Mouse (Mus musculus): ENCODE measurements around the gene Gdpd1. TPM values are rescaled to one million over a fixed set of nuclear protein-coding genes. Genes with fewer than 3 reads are reported as not detected.

Gdpd1 gene
- polyA plus RNA-seq, 1 experiment from 2014 or later: 157 TPM

DNA sequence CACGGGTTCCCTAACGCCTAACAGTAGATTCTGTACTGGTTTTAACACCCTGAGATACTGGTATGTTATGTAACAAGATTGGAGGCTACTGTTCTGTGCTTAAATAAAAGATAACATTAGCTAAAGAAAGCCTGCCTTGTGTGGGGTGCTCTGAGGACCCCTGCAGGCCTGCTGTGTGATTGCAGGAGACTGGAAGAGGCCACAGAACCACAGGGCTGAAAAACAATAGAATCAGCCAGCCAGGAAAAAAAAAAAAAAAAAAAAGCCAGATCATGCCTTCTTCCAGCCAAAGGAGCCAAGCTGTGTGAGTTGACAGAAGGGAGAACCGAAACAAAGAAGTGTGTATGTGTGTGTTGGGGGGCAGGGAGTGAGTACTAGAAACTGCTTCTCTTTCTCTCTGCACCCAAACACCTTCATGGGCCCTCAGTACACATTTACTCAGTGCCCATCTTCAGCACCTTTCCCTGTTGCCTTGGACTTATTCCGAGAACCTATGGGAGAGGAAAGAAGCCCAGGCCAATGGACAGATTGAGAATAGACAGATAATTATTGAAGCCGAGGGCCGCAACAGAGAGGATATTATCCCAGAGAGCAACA lies 78.1 kb downstream of the Gdpd1 start:
- Histone ChIP-seq H3K4me3 (replicated peaks; ENCODE audit: low read length) (no peak overlapping the region), H3K4me1 (replicated peaks; ENCODE audit: control insufficient read depth, insufficient read depth, low read length) (peaks cover 19% of the 10 kb centered on the region), H3K27ac (peak overlapping the region; percentile 34; the same call in 1 of the 2 replicates), H3K27me3 (ENCODE audit: control insufficient read depth, insufficient read depth, low read length) (no peaks in the 10 kb centered on the region), H3K36me3 (replicated peaks; ENCODE audit: control insufficient read depth, insufficient read depth) (no peaks in the 10 kb centered on the region), H3K9ac (no peak overlapping the region), H3K9me3 (ENCODE audit: control insufficient read depth, low read length) (no peaks in the 10 kb centered on the region), H3K4me2 (replicated peaks) (no peak overlapping the region)
- ATAC-seq (ENCODE audit: low FRiP score) (no peak), DNase-seq (ENCODE audit: low spot score) (peak; percentile 80)
- WGBS: 25% methylated on average over 6 of the region's 6 CpGs

DNA sequence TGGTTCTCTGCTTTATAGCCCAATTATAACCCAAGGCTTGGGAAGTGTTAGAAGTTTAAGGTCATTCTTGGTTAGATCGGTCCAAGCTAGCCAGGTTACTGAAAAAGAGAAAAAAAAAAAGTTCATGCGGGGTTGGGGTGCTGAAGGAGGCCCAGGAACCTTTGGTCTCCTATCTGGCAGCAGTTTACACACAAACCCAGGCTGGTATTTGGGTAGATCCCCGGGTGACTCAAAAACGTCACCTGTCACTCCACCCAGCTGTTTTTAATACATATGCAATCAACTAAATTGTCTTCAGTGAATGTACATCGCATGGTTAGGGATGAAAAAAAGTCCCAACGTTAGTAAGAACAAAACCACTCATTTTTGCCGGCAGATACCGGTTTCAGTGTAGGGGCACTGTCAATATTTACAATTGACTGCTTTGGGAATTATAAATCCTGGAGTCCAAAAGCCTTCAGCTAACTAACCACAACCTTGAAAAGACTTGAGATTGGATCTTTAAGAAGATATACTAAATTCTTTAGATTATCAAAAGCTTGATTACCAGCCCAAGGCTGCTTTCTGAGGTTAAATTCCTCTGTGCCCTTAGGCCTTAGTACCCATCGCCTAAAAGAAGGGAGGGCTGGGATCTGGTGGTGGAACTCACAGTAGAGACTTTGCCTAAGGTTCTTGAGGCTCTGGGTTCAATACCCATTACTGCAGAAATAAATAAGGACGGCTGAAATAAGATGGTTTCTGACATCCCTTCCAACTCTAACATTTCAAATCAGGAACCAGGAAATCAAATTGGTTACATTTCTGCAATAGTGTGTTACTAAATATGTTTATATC lies 78.9 kb downstream of the Gdpd1 start:
- WGBS: 46% methylated on average over 10 of the region's 10 CpGs
- H3K27ac ChIP-seq: no peak overlapping the region
- no peaks in the 10 kb centered on the region for H3K9me3 ChIP-seq (ENCODE audit: control insufficient read depth, low read length)
- H3K4me3 ChIP-seq (replicated peaks; ENCODE audit: low read length): no peak overlapping the region
- ATAC-seq (ENCODE audit: low FRiP score) (no peak), DNase-seq (ENCODE audit: low spot score) (no peak)
- no peaks in the 10 kb centered on the region for H3K36me3 ChIP-seq (replicated peaks; ENCODE audit: control insufficient read depth, insufficient read depth)
- H3K9ac ChIP-seq: no peak overlapping the region
- H3K4me2 ChIP-seq (replicated peaks): no peak overlapping the region
- H3K4me1 ChIP-seq (replicated peaks; ENCODE audit: control insufficient read depth, insufficient read depth, low read length): peaks cover 26% of the 10 kb centered on the region
- no peaks in the 10 kb centered on the region for H3K27me3 ChIP-seq (ENCODE audit: control insufficient read depth, insufficient read depth, low read length)

DNA sequence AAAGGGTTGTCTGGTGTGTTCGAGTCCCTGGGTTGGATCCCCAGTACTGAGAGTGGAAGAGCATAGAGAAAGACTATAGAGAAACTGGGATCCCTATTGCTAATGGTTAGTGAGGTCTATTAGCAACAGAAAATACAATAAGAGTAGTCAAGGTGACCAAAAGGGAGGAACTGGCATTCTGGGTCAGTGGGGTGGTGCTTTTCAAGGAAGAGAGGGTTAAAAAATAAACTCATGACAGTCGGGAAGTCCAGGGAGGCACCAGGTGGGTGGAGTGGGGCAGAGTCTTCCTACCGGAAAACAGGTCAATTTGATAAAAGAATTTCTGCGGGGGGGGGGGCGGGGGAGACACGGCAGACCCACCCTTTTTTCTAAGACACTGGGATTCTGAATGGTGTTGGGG lies 79.5 kb downstream of the Gdpd1 start:
- ATAC-seq (ENCODE audit: low FRiP score) (no peak), DNase-seq (ENCODE audit: low spot score) (no peak)
- peak overlapping the region; percentile 37; the same call in 1 of the 2 replicates for H3K9ac ChIP-seq
- peak overlapping the region; percentile 90; the same call in 1 of the 2 replicates for H3K4me3 ChIP-seq (replicated peaks; ENCODE audit: low read length)
- H3K4me2 ChIP-seq (replicated peaks): peak overlapping the region; percentile 82
- H3K27me3 ChIP-seq (ENCODE audit: control insufficient read depth, insufficient read depth, low read length): no peaks in the 10 kb centered on the region
- no peaks in the 10 kb centered on the region for H3K9me3 ChIP-seq (ENCODE audit: control insufficient read depth, low read length)
- peaks cover 33% of the 10 kb centered on the region for H3K4me1 ChIP-seq (replicated peaks; ENCODE audit: control insufficient read depth, insufficient read depth, low read length)
- WGBS: 12% methylated on average over 6 of the region's 6 CpGs
- no peaks in the 10 kb centered on the region for H3K36me3 ChIP-seq (replicated peaks; ENCODE audit: control insufficient read depth, insufficient read depth)
- peak overlapping the region; percentile 38; the same call in 1 of the 2 replicates for H3K27ac ChIP-seq

GRCm38 (mm10) chr11:86993041-86994037 lies 80.5 kb downstream of the Gdpd1 start, which contains the start of gene Ypel2:
Gene Ypel2, minus strand, starts transcription at chr11:86993707.
- peak within 1 kb of the TSS; percentile 90 for H3K4me3 ChIP-seq (replicated peaks; ENCODE audit: low read length)
- H3K27ac ChIP-seq: peak within 1 kb of the TSS; percentile 91
- H3K36me3 ChIP-seq (replicated peaks; ENCODE audit: control insufficient read depth, insufficient read depth): no peaks in the 10 kb centered on the region
- ATAC-seq (ENCODE audit: low FRiP score): peak; percentile 100
- H3K27me3 ChIP-seq (ENCODE audit: control insufficient read depth, insufficient read depth, low read length): no peaks in the 10 kb centered on the region
- H3K9me3 ChIP-seq (ENCODE audit: control insufficient read depth, low read length): no peaks in the 10 kb centered on the region
- H3K4me1 ChIP-seq (replicated peaks; ENCODE audit: control insufficient read depth, insufficient read depth, low read length): peaks cover 40% of the 10 kb centered on the region
- peak within 1 kb of the TSS; percentile 72 for H3K9ac ChIP-seq
- peak within 1 kb of the TSS; percentile 82 for H3K4me2 ChIP-seq (replicated peaks)
- WGBS: under 1% methylated on average over 86 of the region's 96 CpGs
- peak; percentile 94 for DNase-seq (ENCODE audit: low spot score)

- Histone ChIP-seq H3K27me3 (ENCODE audit: control insufficient read depth, insufficient read depth, low read length) (no peaks in the 10 kb centered on the region), H3K9me3 (ENCODE audit: control insufficient read depth, low read length) (no peaks in the 10 kb centered on the region), H3K9ac (peak overlapping the region; percentile 72), H3K4me2 (replicated peaks) (peak overlapping the region; percentile 82), H3K4me1 (replicated peaks; ENCODE audit: control insufficient read depth, insufficient read depth, low read length) (peaks cover 45% of the 10 kb centered on the region), H3K36me3 (replicated peaks; ENCODE audit: control insufficient read depth, insufficient read depth) (no peaks in the 10 kb centered on the region), H3K4me3 (replicated peaks; ENCODE audit: low read length) (peak overlapping the region; percentile 90), H3K27ac (peak overlapping the region; percentile 91)
- 1% methylated on average over 13 of the region's 13 CpGs for WGBS
- no peak for ATAC-seq (ENCODE audit: low FRiP score)
- no peak for DNase-seq (ENCODE audit: low spot score)
Measured at GRCm38 (mm10) chr11:86992461-86992988, 81.3 kb downstream of the Gdpd1 start.

- 87% methylated on average over 4 of the region's 4 CpGs for WGBS
- peaks cover 46% of the 10 kb centered on the region for H3K4me1 ChIP-seq (replicated peaks; ENCODE audit: control insufficient read depth, insufficient read depth, low read length)
- no peak overlapping the region for H3K27ac ChIP-seq
- H3K4me3 ChIP-seq (replicated peaks; ENCODE audit: low read length): peak overlapping the region; percentile 90; the same call in 1 of the 2 replicates
- no peaks in the 10 kb centered on the region for H3K36me3 ChIP-seq (replicated peaks; ENCODE audit: control insufficient read depth, insufficient read depth)
- no peaks in the 10 kb centered on the region for H3K27me3 ChIP-seq (ENCODE audit: control insufficient read depth, insufficient read depth, low read length)
- no peak for ATAC-seq (ENCODE audit: low FRiP score)
- H3K9ac ChIP-seq: peak overlapping the region; percentile 72; the same call in 1 of the 2 replicates
- DNase-seq (ENCODE audit: low spot score): no peak
- H3K9me3 ChIP-seq (ENCODE audit: control insufficient read depth, low read length): no peaks in the 10 kb centered on the region
- peak overlapping the region; percentile 82 for H3K4me2 ChIP-seq (replicated peaks)
Measured at GRCm38 (mm10) chr11:86991241-86991640, 82.6 kb downstream of the Gdpd1 start.

- peak overlapping the region; percentile 36 for H3K4me2 ChIP-seq (replicated peaks)
- H3K27ac ChIP-seq: peak overlapping the region; percentile 66
- no peaks in the 10 kb centered on the region for H3K9me3 ChIP-seq (ENCODE audit: control insufficient read depth, low read length)
- H3K36me3 ChIP-seq (replicated peaks; ENCODE audit: control insufficient read depth, insufficient read depth): no peaks in the 10 kb centered on the region
- ATAC-seq (ENCODE audit: low FRiP score) (no peak), DNase-seq (ENCODE audit: low spot score) (no peak)
- H3K4me3 ChIP-seq (replicated peaks; ENCODE audit: low read length): no peak overlapping the region
- no peaks in the 10 kb centered on the region for H3K27me3 ChIP-seq (ENCODE audit: control insufficient read depth, insufficient read depth, low read length)
- peaks cover 46% of the 10 kb centered on the region for H3K4me1 ChIP-seq (replicated peaks; ENCODE audit: control insufficient read depth, insufficient read depth, low read length)
- 19% methylated on average over 3 of the region's 3 CpGs for WGBS
- peak overlapping the region; percentile 39 for H3K9ac ChIP-seq
Measured at GRCm38 (mm10) chr11:86990309-86990708, 83.6 kb downstream of the Gdpd1 start.

DNA sequence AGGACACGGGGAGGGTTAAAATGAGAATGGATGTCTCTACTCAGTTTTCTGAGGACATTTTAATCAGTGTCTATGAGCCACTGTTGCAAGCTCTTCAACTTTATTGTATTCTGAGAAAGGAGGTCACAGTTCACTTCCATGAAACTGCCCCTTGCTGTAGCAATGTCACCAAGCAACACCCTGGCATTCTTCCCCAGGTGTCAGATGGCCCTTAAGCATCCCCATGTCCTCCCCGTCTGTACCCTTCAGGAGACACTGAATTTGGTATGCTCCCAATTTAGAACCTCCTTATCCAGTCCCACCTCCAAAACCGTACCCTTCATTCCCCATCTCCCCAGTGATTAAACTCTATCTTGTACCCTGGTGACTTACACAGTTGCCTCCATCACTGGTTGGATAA lies 88.9 kb downstream of the Gdpd1 start:
- ATAC-seq (ENCODE audit: low FRiP score) (no peak), DNase-seq (ENCODE audit: low spot score) (no peak)
- Histone ChIP-seq H3K9me3 (ENCODE audit: control insufficient read depth, low read length) (no peaks in the 10 kb centered on the region), H3K27me3 (ENCODE audit: control insufficient read depth, insufficient read depth, low read length) (no peaks in the 10 kb centered on the region), H3K4me1 (replicated peaks; ENCODE audit: control insufficient read depth, insufficient read depth, low read length) (peaks cover 23% of the 10 kb centered on the region), H3K36me3 (replicated peaks; ENCODE audit: control insufficient read depth, insufficient read depth) (no peaks in the 10 kb centered on the region), H3K9ac (no peak overlapping the region), H3K27ac (no peak overlapping the region), H3K4me3 (replicated peaks; ENCODE audit: low read length) (no peak overlapping the region), H3K4me2 (replicated peaks) (no peak overlapping the region)
- 62% methylated on average over 3 of the region's 3 CpGs for WGBS
